Mouse (Mus musculus): Measurements from ENCODE around the gene Guk1. TPM values are rescaled to one million over a fixed set of nuclear protein-coding genes. Genes with fewer than 3 reads are reported as not detected.

The Guk1 gene
- polyA plus RNA-seq, 1 experiment from 2014 or later: 201 TPM

DNA sequence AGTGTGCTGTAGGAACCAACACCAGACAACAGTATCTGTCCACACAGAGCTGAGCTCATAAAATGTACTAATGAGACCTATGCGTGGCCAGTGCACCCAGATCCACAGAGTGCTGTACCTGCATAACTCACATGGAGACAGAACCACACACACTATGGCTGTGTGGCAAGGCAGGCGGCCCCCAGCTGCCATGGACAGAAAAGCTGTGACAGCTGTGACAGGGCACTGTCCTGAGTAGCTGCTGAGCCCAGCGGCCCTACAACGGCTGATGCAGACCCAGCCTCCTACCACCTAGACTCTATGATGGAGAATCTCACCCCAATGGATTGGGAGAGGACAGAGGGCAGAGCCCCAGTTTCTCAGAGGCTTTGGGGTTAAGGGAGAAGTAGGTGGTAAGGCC lies 32.5 kb downstream of the Guk1 start:
- no peak overlapping the region for H3K4me3 ChIP-seq (replicated peaks; ENCODE audit: low read length)
- ATAC-seq: no peak
- no peak overlapping the region for H3K27ac ChIP-seq (ENCODE audit: low read length)
- H3K9ac ChIP-seq (replicated peaks; ENCODE audit: low read depth, low read length): no peak overlapping the region
- no peaks in the 10 kb centered on the region for H3K27me3 ChIP-seq (replicated peaks; ENCODE audit: control insufficient read depth, insufficient read depth, low read length)
- H3K4me2 ChIP-seq (ENCODE audit: low read length): no peak overlapping the region
- H3K9me3 ChIP-seq (ENCODE audit: control insufficient read depth, low read length): no peaks in the 10 kb centered on the region
- H3K36me3 ChIP-seq (ENCODE audit: control insufficient read depth, insufficient read depth): 0 out of 2 replicates have a peak, but pooled peaks cover 3% of the 10 kb centered on the region
- peaks cover 17% of the 10 kb centered on the region for H3K4me1 ChIP-seq (replicated peaks; ENCODE audit: control insufficient read depth, insufficient read depth, low read length)
- 88% methylated on average over 4 of the region's 4 CpGs for WGBS

GRCm38 (mm10) chr11:59159099-59159498 lies 32.9 kb downstream of the Guk1 start:
- H3K36me3 ChIP-seq (ENCODE audit: control insufficient read depth, insufficient read depth): 0 out of 2 replicates have a peak, but pooled peaks cover 3% of the 10 kb centered on the region
- WGBS: 92% methylated on average over 13 of the region's 13 CpGs
- H3K27ac ChIP-seq (ENCODE audit: low read length): no peak overlapping the region
- ATAC-seq: no peak
- no peaks in the 10 kb centered on the region for H3K27me3 ChIP-seq (replicated peaks; ENCODE audit: control insufficient read depth, insufficient read depth, low read length)
- peaks cover 15% of the 10 kb centered on the region for H3K4me1 ChIP-seq (replicated peaks; ENCODE audit: control insufficient read depth, insufficient read depth, low read length)
- H3K9ac ChIP-seq (replicated peaks; ENCODE audit: low read depth, low read length): no peak overlapping the region
- no peaks in the 10 kb centered on the region for H3K9me3 ChIP-seq (ENCODE audit: control insufficient read depth, low read length)
- no peak overlapping the region for H3K4me2 ChIP-seq (ENCODE audit: low read length)
- H3K4me3 ChIP-seq (replicated peaks; ENCODE audit: low read length): no peak overlapping the region

- no peak overlapping the region for H3K9ac ChIP-seq (replicated peaks; ENCODE audit: low read depth, low read length)
- no peak for ATAC-seq
- no peak overlapping the region for H3K4me2 ChIP-seq (ENCODE audit: low read length)
- H3K4me3 ChIP-seq (replicated peaks; ENCODE audit: low read length): no peak overlapping the region
- 0 out of 2 replicates have a peak, but pooled peaks cover 3% of the 10 kb centered on the region for H3K36me3 ChIP-seq (ENCODE audit: control insufficient read depth, insufficient read depth)
- WGBS: 93% methylated on average over 5 of the region's 5 CpGs
- H3K27me3 ChIP-seq (replicated peaks; ENCODE audit: control insufficient read depth, insufficient read depth, low read length): no peaks in the 10 kb centered on the region
- no peaks in the 10 kb centered on the region for H3K9me3 ChIP-seq (ENCODE audit: control insufficient read depth, low read length)
- H3K27ac ChIP-seq (ENCODE audit: low read length): no peak overlapping the region
- no peaks in the 10 kb centered on the region for H3K4me1 ChIP-seq (replicated peaks; ENCODE audit: control insufficient read depth, insufficient read depth, low read length)
Observed at GRCm38 (mm10) chr11:59155900-59156299, 36.1 kb downstream of the Guk1 start.

DNA sequence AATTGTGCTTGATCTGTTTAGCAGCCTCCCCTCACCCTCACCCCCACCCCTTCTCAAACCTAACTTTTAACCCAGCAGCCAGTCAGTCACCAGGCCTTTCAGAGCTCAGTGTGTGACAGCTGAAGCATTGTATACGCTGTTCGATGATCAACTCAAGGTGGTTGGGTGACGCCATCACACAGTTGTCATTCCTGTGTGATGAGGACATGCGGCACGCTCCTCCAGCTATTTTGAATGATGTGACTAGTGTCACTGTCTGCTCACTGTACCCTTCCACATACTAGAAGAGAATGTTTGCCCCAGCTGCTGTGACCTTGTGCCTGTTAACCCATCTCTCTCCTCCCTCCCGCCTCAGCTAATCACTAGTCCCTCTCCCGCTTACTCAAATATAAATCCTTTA lies 37.8 kb downstream of the Guk1 start:
- no peak overlapping the region for H3K4me2 ChIP-seq (ENCODE audit: low read length)
- ATAC-seq: no peak
- H3K4me1 ChIP-seq (replicated peaks; ENCODE audit: control insufficient read depth, insufficient read depth, low read length): no peaks in the 10 kb centered on the region
- H3K27me3 ChIP-seq (replicated peaks; ENCODE audit: control insufficient read depth, insufficient read depth, low read length): no peaks in the 10 kb centered on the region
- no peak overlapping the region for H3K27ac ChIP-seq (ENCODE audit: low read length)
- no peak overlapping the region for H3K4me3 ChIP-seq (replicated peaks; ENCODE audit: low read length)
- H3K9me3 ChIP-seq (ENCODE audit: control insufficient read depth, low read length): no peaks in the 10 kb centered on the region
- H3K9ac ChIP-seq (replicated peaks; ENCODE audit: low read depth, low read length): no peak overlapping the region
- H3K36me3 ChIP-seq (ENCODE audit: control insufficient read depth, insufficient read depth): 0 out of 2 replicates have a peak, but pooled peaks cover 3% of the 10 kb centered on the region
- 85% methylated on average over 7 of the region's 7 CpGs for WGBS

GRCm38 (mm10) chr11:59151729-59152128 lies 40.3 kb downstream of the Guk1 start:
- no peaks in the 10 kb centered on the region for H3K27me3 ChIP-seq (replicated peaks; ENCODE audit: control insufficient read depth, insufficient read depth, low read length)
- H3K9me3 ChIP-seq (ENCODE audit: control insufficient read depth, low read length): no peaks in the 10 kb centered on the region
- WGBS: 35% methylated on average over 3 of the region's 3 CpGs
- no peak overlapping the region for H3K4me3 ChIP-seq (replicated peaks; ENCODE audit: low read length)
- no peak for ATAC-seq
- no peak overlapping the region for H3K9ac ChIP-seq (replicated peaks; ENCODE audit: low read depth, low read length)
- no peaks in the 10 kb centered on the region for H3K4me1 ChIP-seq (replicated peaks; ENCODE audit: control insufficient read depth, insufficient read depth, low read length)
- H3K36me3 ChIP-seq (ENCODE audit: control insufficient read depth, insufficient read depth): no peaks in the 10 kb centered on the region
- H3K4me2 ChIP-seq (ENCODE audit: low read length): no peak overlapping the region
- no peak overlapping the region for H3K27ac ChIP-seq (ENCODE audit: low read length)

DNA sequence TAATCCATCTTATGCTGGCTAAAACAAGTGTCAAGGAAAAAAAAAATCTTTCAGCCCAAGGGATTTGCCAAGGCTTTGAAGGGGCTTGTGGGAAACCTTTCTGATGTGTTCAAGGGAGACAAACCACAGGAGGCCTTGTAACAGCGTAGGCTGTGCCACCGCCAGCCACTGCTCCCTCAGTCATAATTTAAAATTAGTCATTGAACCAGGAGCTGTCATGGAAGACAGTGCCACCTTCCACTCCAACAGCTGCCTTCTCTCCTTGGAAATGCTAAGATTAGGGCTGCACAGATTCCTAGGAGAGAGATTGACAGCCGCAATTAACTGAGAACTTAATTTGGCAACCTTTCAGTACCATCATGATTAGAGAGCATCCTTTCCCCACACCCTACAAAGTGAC lies 42.7 kb downstream of the Guk1 start:
- Histone ChIP-seq H3K27me3 (replicated peaks; ENCODE audit: control insufficient read depth, insufficient read depth, low read length) (no peaks in the 10 kb centered on the region), H3K4me2 (ENCODE audit: low read length) (no peak overlapping the region), H3K4me3 (replicated peaks; ENCODE audit: low read length) (no peak overlapping the region), H3K9me3 (ENCODE audit: control insufficient read depth, low read length) (no peaks in the 10 kb centered on the region), H3K27ac (ENCODE audit: low read length) (no peak overlapping the region), H3K36me3 (ENCODE audit: control insufficient read depth, insufficient read depth) (no peaks in the 10 kb centered on the region), H3K4me1 (replicated peaks; ENCODE audit: control insufficient read depth, insufficient read depth, low read length) (no peaks in the 10 kb centered on the region), H3K9ac (replicated peaks; ENCODE audit: low read depth, low read length) (no peak overlapping the region)
- 73% methylated on average over 3 of the region's 3 CpGs for WGBS
- ATAC-seq: no peak

- WGBS: 83% methylated on average over 5 of the region's 5 CpGs
- no peak for ATAC-seq
Observed at GRCm38 (mm10) chr11:59142962-59143361, 49.0 kb downstream of the Guk1 start.

DNA sequence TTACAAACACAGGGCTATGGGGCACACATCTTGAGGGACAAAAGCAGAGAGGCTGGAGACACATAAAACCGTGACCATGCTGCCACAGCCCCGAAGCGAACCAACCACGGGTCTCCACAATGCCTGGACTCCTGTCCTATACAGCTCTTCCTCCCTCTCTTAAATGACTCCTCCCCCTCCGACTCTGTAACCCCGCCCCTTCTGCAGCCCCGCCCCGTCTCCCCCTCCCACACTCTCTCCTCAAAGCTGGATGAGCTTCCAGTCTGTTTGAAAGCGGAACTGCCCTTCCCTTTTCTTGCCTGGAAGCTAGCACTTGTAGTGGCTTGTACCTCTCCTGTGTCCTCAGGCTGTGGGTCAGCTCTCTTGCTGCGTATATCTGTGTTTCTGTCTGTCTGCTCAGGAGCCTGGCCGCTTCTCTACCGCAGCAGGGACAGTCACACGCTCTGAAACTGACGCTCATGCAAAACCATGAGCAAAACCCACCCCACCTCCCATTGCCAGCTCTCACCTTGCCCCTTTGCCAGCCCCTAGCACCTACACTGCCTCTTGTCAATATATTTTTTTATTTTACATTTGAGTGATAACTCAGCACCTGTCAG lies 50.1 kb downstream of the Guk1 start:
- no peak overlapping the region for H3K27ac ChIP-seq (ENCODE audit: low read length)
- 10% methylated on average over 14 of the region's 14 CpGs for WGBS
- no peak overlapping the region for H3K4me3 ChIP-seq (replicated peaks; ENCODE audit: low read length)
- peaks cover 8% of the 10 kb centered on the region for H3K27me3 ChIP-seq (replicated peaks; ENCODE audit: control insufficient read depth, insufficient read depth, low read length)
- H3K4me2 ChIP-seq (ENCODE audit: low read length): no peak overlapping the region
- H3K9me3 ChIP-seq (ENCODE audit: control insufficient read depth, low read length): no peaks in the 10 kb centered on the region
- H3K4me1 ChIP-seq (replicated peaks; ENCODE audit: control insufficient read depth, insufficient read depth, low read length): no peaks in the 10 kb centered on the region
- H3K36me3 ChIP-seq (ENCODE audit: control insufficient read depth, insufficient read depth): no peaks in the 10 kb centered on the region
- no peak for ATAC-seq
- H3K9ac ChIP-seq (replicated peaks; ENCODE audit: low read depth, low read length): no peak overlapping the region

More at GRCm38 (mm10) chr11:59142962-59143361, 49.0 kb downstream of the Guk1 start:
- no peak overlapping the region for H3K9ac ChIP-seq (replicated peaks; ENCODE audit: low read depth, low read length)
- H3K4me2 ChIP-seq (ENCODE audit: low read length): no peak overlapping the region
- no peak overlapping the region for H3K27ac ChIP-seq (ENCODE audit: low read length)
- no peaks in the 10 kb centered on the region for H3K9me3 ChIP-seq (ENCODE audit: control insufficient read depth, low read length)
- H3K27me3 ChIP-seq (replicated peaks; ENCODE audit: control insufficient read depth, insufficient read depth, low read length): no peaks in the 10 kb centered on the region
- no peaks in the 10 kb centered on the region for H3K36me3 ChIP-seq (ENCODE audit: control insufficient read depth, insufficient read depth)
- no peak overlapping the region for H3K4me3 ChIP-seq (replicated peaks; ENCODE audit: low read length)
- H3K4me1 ChIP-seq (replicated peaks; ENCODE audit: control insufficient read depth, insufficient read depth, low read length): no peaks in the 10 kb centered on the region

DNA sequence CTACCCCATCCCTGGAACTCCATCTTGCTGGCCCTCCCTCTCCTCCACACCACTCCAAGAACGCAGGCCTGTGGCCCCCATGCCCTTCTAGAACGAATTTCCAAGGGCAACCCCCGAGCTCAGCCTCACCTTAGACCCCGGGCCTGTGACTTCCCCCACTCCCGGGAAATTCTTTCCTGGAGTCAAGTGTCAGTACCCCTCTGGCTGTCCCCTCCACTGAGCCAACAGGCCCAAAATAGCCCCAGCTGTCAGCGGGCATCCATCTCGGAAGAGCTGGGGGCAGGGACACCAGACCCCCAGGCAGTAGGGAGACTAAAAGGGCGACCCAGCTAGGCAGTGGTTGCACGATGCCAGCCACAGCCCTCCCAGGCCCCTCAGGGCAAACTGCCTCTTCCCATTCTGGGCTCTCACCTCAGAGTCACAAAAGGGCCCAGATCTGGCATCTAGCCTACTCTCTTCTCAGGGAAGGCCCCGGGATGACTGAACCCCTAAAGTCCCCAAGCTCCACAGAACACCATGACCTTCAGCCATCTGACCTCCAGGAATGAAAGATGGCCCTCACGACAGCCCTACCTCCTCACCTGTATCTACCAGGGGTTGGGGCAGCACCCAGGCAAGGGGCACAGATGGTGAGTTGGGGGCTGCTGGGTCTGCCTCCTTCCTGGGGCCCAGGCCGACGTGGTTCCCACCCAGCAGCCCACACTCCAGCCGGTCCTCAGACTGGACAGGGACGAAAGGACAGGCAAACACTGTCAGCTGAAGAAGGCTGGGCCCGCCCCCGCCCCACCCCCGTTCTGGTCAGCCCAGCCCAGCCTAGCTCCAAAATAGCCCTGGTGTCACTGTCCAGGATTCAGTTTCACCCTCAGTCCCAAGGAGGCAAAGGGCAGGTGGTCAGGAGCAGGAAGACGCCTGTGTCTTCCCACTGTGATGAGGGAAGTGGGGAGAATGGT lies 53.2 kb downstream of the Guk1 start:
- H3K4me2 ChIP-seq (ENCODE audit: low read length): no peak overlapping the region
- H3K9me3 ChIP-seq (ENCODE audit: control insufficient read depth, low read length): no peaks in the 10 kb centered on the region
- no peak for ATAC-seq
- H3K27ac ChIP-seq (ENCODE audit: low read length): no peak overlapping the region
- WGBS: 72% methylated on average over 19 of the region's 19 CpGs
- peaks cover 38% of the 10 kb centered on the region for H3K27me3 ChIP-seq (replicated peaks; ENCODE audit: control insufficient read depth, insufficient read depth, low read length)
- no peak overlapping the region for H3K4me3 ChIP-seq (replicated peaks; ENCODE audit: low read length)
- no peaks in the 10 kb centered on the region for H3K36me3 ChIP-seq (ENCODE audit: control insufficient read depth, insufficient read depth)
- peaks cover 11% of the 10 kb centered on the region; the same call in 1 of the 2 replicates for H3K4me1 ChIP-seq (replicated peaks; ENCODE audit: control insufficient read depth, insufficient read depth, low read length)
- H3K9ac ChIP-seq (replicated peaks; ENCODE audit: low read depth, low read length): no peak overlapping the region
